ENCODE assay signal across 8 mouse cellular contexts in genomic region chr11:12026638-12027037, GRCm38 (mm10). TPM values are rescaled to one million over a fixed set of nuclear protein-coding genes. Genes with fewer than 3 reads are reported as not detected.
DNase-seq lines count a peak whose midpoint lies in the region; ATAC-seq and TF ChIP-seq lines count a peak whose summit lies in the region.

No protein-coding gene starts in this region.

- H3K4me1 ChIP-seq in forebrain, postnatal 0 days (ENCODE audit: insufficient read depth) = no peaks in the 10 kb centered on the region
- H3K4me1 ChIP-seq in neural tube, embryonic 14.5 days (ENCODE audit: control insufficient read depth, insufficient read depth, low read length) = no peaks in the 10 kb centered on the region

- no peaks in the 10 kb centered on the region for H3K36me3 ChIP-seq in forebrain, postnatal 0 days (ENCODE audit: insufficient read depth)
- H3K36me3 ChIP-seq in neural tube, embryonic 14.5 days (ENCODE audit: control insufficient read depth, insufficient read depth, low read length) = no peaks in the 10 kb centered on the region

- peak overlapping the region; percentile 61 for H3K9ac ChIP-seq in forebrain, postnatal 0 days
- H3K9ac ChIP-seq in neural tube, embryonic 14.5 days (replicated peaks; ENCODE audit: low read depth, low read length) = peak overlapping the region; percentile 47

- H3K9me3 ChIP-seq in forebrain, postnatal 0 days (ENCODE audit: low read length) = peaks cover 20% of the 10 kb centered on the region
- H3K9me3 ChIP-seq in neural tube, embryonic 14.5 days (ENCODE audit: control insufficient read depth, low read length) = peaks cover 11% of the 10 kb centered on the region

- peak; percentile 72 for ATAC-seq in forebrain, postnatal 0 days
- peak; percentile 47 for ATAC-seq in neural tube, embryonic 14.5 days (ENCODE audit: low read depth)
- ATAC-seq in erythroid progenitor cell, adult 5-6 weeks (replicated peaks; ENCODE audit: low FRiP score, poor library complexity, severe bottlenecking) = no peak
- no peak for ATAC-seq in CD4-positive, CD25-positive, alpha-beta regulatory T cell, adult 4 months

- peak overlapping the region; percentile 81 for H3K27ac ChIP-seq in forebrain, postnatal 0 days (ENCODE audit: low read depth, low read length)
- peak overlapping the region; percentile 70; the same call in 1 of the 2 replicates for H3K27ac ChIP-seq in neural tube, embryonic 14.5 days (ENCODE audit: low read depth, low read length)

- H3K4me3 ChIP-seq in forebrain, postnatal 0 days (ENCODE audit: low read depth, low read length) = peak overlapping the region; percentile 40
- peak overlapping the region; percentile 35 for H3K4me3 ChIP-seq in neural tube, embryonic 14.5 days (ENCODE audit: low read depth, low read length)

- peaks cover 46% of the 10 kb centered on the region for H3K27me3 ChIP-seq in forebrain, postnatal 0 days (ENCODE audit: insufficient read depth, low read length)
- peaks cover 30% of the 10 kb centered on the region for H3K27me3 ChIP-seq in neural tube, embryonic 14.5 days (ENCODE audit: control insufficient read depth, insufficient read depth, low read length)

- no peak for TF ChIP-seq CTCF in forebrain, postnatal 0 days (IDR thresholded peaks at IDR 0.05; ENCODE audit: low read depth)

- peak overlapping the region; percentile 55 for H3K4me2 ChIP-seq in forebrain, postnatal 0 days (ENCODE audit: low read depth)
- H3K4me2 ChIP-seq in neural tube, embryonic 14.5 days (ENCODE audit: low read depth, low read length) = peak overlapping the region; percentile 48

- WGBS in forebrain, postnatal 0 days = 54% methylated on average over 17 of the region's 17 CpGs
- 48% methylated on average over 17 of the region's 17 CpGs for whole genome bisulfite sequencing in neural tube, embryonic 14.5 days

- peak; percentile 42 for DNase-seq in embryo, embryonic 9.5 days (ENCODE audit: extremely low spot score)
- DNase-seq in embryo, embryonic 10 days (ENCODE audit: low spot score) = no peak
- DNase-seq in brain, embryonic 18.5 days (ENCODE audit: low read depth, low spot score) = peak; percentile 24
- peak; percentile 64 for DNase-seq in forebrain, postnatal 0 days
- peak; percentile 41 to 44 for DNase-seq in left cerebral cortex, adult 18-20 months (ENCODE audit: low spot score in 2 of 2)

RNA-seq across cellular contexts. Expression of gene Grb10, which starts 11.8 kb away (rescaled TPM):
- total RNA-seq in forebrain, postnatal 0 days (2014; rRNA removed) = 58.4 and 80.3 TPM in 2 replicates
- 24.8 and 32.7 TPM in 2 replicates for polyA plus RNA-seq in forebrain, postnatal 0 days (2015; fragmentation: Nextera tagmentation; extraction: Ambion mirVana)
- 10 to 100 TPM; 35.0 to 41.9 TPM for total RNA-seq in left cerebral cortex, adult 18-20 months (2021)
- polyA plus RNA-seq in neural tube, embryonic 14.5 days (2014; fragmentation: Nextera tagmentation; extraction: Ambion mirVana) = 39.4 and 41.2 TPM in 2 replicates
- 5.9 TPM in 1 of 2 replicates, not detected in the other for total RNA-seq in erythroid progenitor cell, adult 5-6 weeks (2015; ENCODE audit: low replicate concordance)
- total RNA-seq in erythroid progenitor cell, adult 5-6 weeks (2017; ENCODE audit: low replicate concordance) = 0.39 and 2.1 TPM in 2 replicates
- under 1 TPM in 1 of 2 experiments, not detected in 1; 0.20 TPM for polyA plus RNA-seq in CD4-positive, CD25-positive, alpha-beta regulatory T cell, adult 4 months (2017; shearing (Covaris generic))

Comparison
In these comparisons a context has a peak if more than half of its experiments do, and no peak if none do; other contexts are left out.
1. ATAC-seq: peak in forebrain, postnatal 0 days (single experiment) and neural tube, embryonic 14.5 days (single experiment); none in erythroid progenitor cell, adult 5-6 weeks (single experiment) and CD4-positive, CD25-positive, alpha-beta regulatory T cell, adult 4 months (single experiment).